Mouse (Mus musculus): ENCODE results near the gene Reps2.

GRCm38 (mm10) chrX:162606113-162606512 lies 37.3 kb downstream of the Reps2 start:
- TF ChIP-seq GATA1 (IDR thresholded peaks at IDR 0.05; ENCODE audit: borderline replicate concordance, low read length): no peak
- TF ChIP-seq FLI1 (IDR thresholded peaks at IDR 0.05; ENCODE audit: low read length): no peak

Data from megakaryocyte, embryonic 14.5 days (primary cell).